Mouse (Mus musculus): ENCODE data around the gene Phlpp1. TPM values are rescaled to one million over a fixed set of nuclear protein-coding genes. Genes with fewer than 3 reads are reported as not detected.

Gene Phlpp1
- polyA plus RNA-seq, 1 experiment from 2014 or later = 7.7 TPM

- Histone ChIP-seq H3K27me3 (replicated peaks; ENCODE audit: control insufficient read depth, insufficient read depth, low read length) (no peaks in the 10 kb centered on the region), H3K4me2 (ENCODE audit: low read length) (no peak overlapping the region), H3K4me3 (replicated peaks; ENCODE audit: low read length) (no peak overlapping the region), H3K36me3 (ENCODE audit: control insufficient read depth, insufficient read depth) (no peaks in the 10 kb centered on the region; the same call in none of the 2 replicates), H3K4me1 (replicated peaks; ENCODE audit: control insufficient read depth, insufficient read depth, low read length) (no peaks in the 10 kb centered on the region; the same call in 1 of the 2 replicates), H3K9me3 (ENCODE audit: control insufficient read depth, low read length) (no peaks in the 10 kb centered on the region), H3K27ac (ENCODE audit: low read length) (no peak overlapping the region), H3K9ac (replicated peaks; ENCODE audit: low read depth, low read length) (no peak overlapping the region)
- no peak for ATAC-seq
- WGBS = 77% methylated on average over 5 of the region's 5 CpGs
These were observed 215.0 kb downstream of the Phlpp1 start for GRCm38 (mm10) chr1:106386542-106386941.

- H3K27me3 ChIP-seq (replicated peaks; ENCODE audit: control insufficient read depth, insufficient read depth, low read length) = no peaks in the 10 kb centered on the region
- no peaks in the 10 kb centered on the region for H3K9me3 ChIP-seq (ENCODE audit: control insufficient read depth, low read length)
- ATAC-seq = no peak
- H3K4me2 ChIP-seq (ENCODE audit: low read length) = no peak overlapping the region
- H3K27ac ChIP-seq (ENCODE audit: low read length) = no peak overlapping the region
- H3K4me1 ChIP-seq (replicated peaks; ENCODE audit: control insufficient read depth, insufficient read depth, low read length) = no peaks in the 10 kb centered on the region; the same call in 1 of the 2 replicates
- no peak overlapping the region for H3K9ac ChIP-seq (replicated peaks; ENCODE audit: low read depth, low read length)
- H3K4me3 ChIP-seq (replicated peaks; ENCODE audit: low read length) = no peak overlapping the region
- H3K36me3 ChIP-seq (ENCODE audit: control insufficient read depth, insufficient read depth) = no peaks in the 10 kb centered on the region; the same call in none of the 2 replicates
- 88% methylated on average over 4 of the region's 4 CpGs for WGBS
These were observed 215.7 kb downstream of the Phlpp1 start for GRCm38 (mm10) chr1:106387264-106387663.

GRCm38 (mm10) chr1:106389673-106390072, 218.1 kb downstream of the Phlpp1 start:
- WGBS = 16% methylated on average over 5 of the region's 5 CpGs
- Histone ChIP-seq H3K36me3 (ENCODE audit: control insufficient read depth, insufficient read depth) (peaks cover 7% of the 10 kb centered on the region), H3K4me2 (ENCODE audit: low read length) (no peak overlapping the region), H3K27ac (ENCODE audit: low read length) (no peak overlapping the region), H3K9me3 (ENCODE audit: control insufficient read depth, low read length) (no peaks in the 10 kb centered on the region), H3K4me3 (replicated peaks; ENCODE audit: low read length) (no peak overlapping the region), H3K9ac (replicated peaks; ENCODE audit: low read depth, low read length) (no peak overlapping the region), H3K27me3 (replicated peaks; ENCODE audit: control insufficient read depth, insufficient read depth, low read length) (no peaks in the 10 kb centered on the region), H3K4me1 (replicated peaks; ENCODE audit: control insufficient read depth, insufficient read depth, low read length) (no peaks in the 10 kb centered on the region; the same call in 1 of the 2 replicates)
- ATAC-seq = peak; percentile 64

GRCm38 (mm10) chr1:106393072-106393471, 221.5 kb downstream of the Phlpp1 start:
- Histone ChIP-seq H3K4me2 (ENCODE audit: low read length) (no peak overlapping the region), H3K9me3 (ENCODE audit: control insufficient read depth, low read length) (no peaks in the 10 kb centered on the region), H3K27me3 (replicated peaks; ENCODE audit: control insufficient read depth, insufficient read depth, low read length) (no peaks in the 10 kb centered on the region), H3K4me1 (replicated peaks; ENCODE audit: control insufficient read depth, insufficient read depth, low read length) (no peaks in the 10 kb centered on the region; the same call in 1 of the 2 replicates), H3K27ac (ENCODE audit: low read length) (no peak overlapping the region), H3K9ac (replicated peaks; ENCODE audit: low read depth, low read length) (no peak overlapping the region), H3K4me3 (replicated peaks; ENCODE audit: low read length) (no peak overlapping the region), H3K36me3 (ENCODE audit: control insufficient read depth, insufficient read depth) (peaks cover 7% of the 10 kb centered on the region)
- ATAC-seq = no peak
- WGBS = 96% methylated on average over 6 of the region's 6 CpGs

- Histone ChIP-seq H3K4me1 (replicated peaks; ENCODE audit: control insufficient read depth, insufficient read depth, low read length) (no peaks in the 10 kb centered on the region; the same call in 1 of the 2 replicates), H3K4me2 (ENCODE audit: low read length) (no peak overlapping the region), H3K27me3 (replicated peaks; ENCODE audit: control insufficient read depth, insufficient read depth, low read length) (no peaks in the 10 kb centered on the region), H3K36me3 (ENCODE audit: control insufficient read depth, insufficient read depth) (peaks cover 7% of the 10 kb centered on the region), H3K9ac (replicated peaks; ENCODE audit: low read depth, low read length) (no peak overlapping the region), H3K9me3 (ENCODE audit: control insufficient read depth, low read length) (no peaks in the 10 kb centered on the region), H3K27ac (ENCODE audit: low read length) (no peak overlapping the region), H3K4me3 (replicated peaks; ENCODE audit: low read length) (no peak overlapping the region)
- no peak for ATAC-seq
- 89% methylated on average over 2 of the region's 2 CpGs for WGBS
These were observed 223.1 kb downstream of the Phlpp1 start for GRCm38 (mm10) chr1:106394678-106395077.

GRCm38 (mm10) chr1:106395476-106395875, 223.9 kb downstream of the Phlpp1 start:
- 6% methylated on average over 2 of the region's 2 CpGs for WGBS
- Histone ChIP-seq H3K4me1 (replicated peaks; ENCODE audit: control insufficient read depth, insufficient read depth, low read length) (no peaks in the 10 kb centered on the region), H3K27me3 (replicated peaks; ENCODE audit: control insufficient read depth, insufficient read depth, low read length) (no peaks in the 10 kb centered on the region), H3K9me3 (ENCODE audit: control insufficient read depth, low read length) (no peaks in the 10 kb centered on the region), H3K4me2 (ENCODE audit: low read length) (no peak overlapping the region), H3K9ac (replicated peaks; ENCODE audit: low read depth, low read length) (no peak overlapping the region), H3K27ac (ENCODE audit: low read length) (no peak overlapping the region), H3K36me3 (ENCODE audit: control insufficient read depth, insufficient read depth) (peaks cover 7% of the 10 kb centered on the region), H3K4me3 (replicated peaks; ENCODE audit: low read length) (no peak overlapping the region)
- peak; percentile 82 for ATAC-seq

- H3K9ac ChIP-seq (replicated peaks; ENCODE audit: low read depth, low read length) = no peak overlapping the region
- ATAC-seq = no peak
These were observed 229.5 kb downstream of the Phlpp1 start for GRCm38 (mm10) chr1:106400900-106401634.

GRCm38 (mm10) chr1:106403011-106403501, 231.5 kb downstream of the Phlpp1 start:
- H3K9me3 ChIP-seq (ENCODE audit: control insufficient read depth, low read length) = no peaks in the 10 kb centered on the region
- 30% methylated on average over 6 of the region's 6 CpGs for WGBS
- no peak overlapping the region for H3K9ac ChIP-seq (replicated peaks; ENCODE audit: low read depth, low read length)
- no peak overlapping the region for H3K4me3 ChIP-seq (replicated peaks; ENCODE audit: low read length)
- H3K4me2 ChIP-seq (ENCODE audit: low read length) = no peak overlapping the region
- peak; percentile 64 for ATAC-seq
- peaks cover 4% of the 10 kb centered on the region; the same call in 1 of the 2 replicates for H3K4me1 ChIP-seq (replicated peaks; ENCODE audit: control insufficient read depth, insufficient read depth, low read length)
- H3K36me3 ChIP-seq (ENCODE audit: control insufficient read depth, insufficient read depth) = no peaks in the 10 kb centered on the region
- H3K27me3 ChIP-seq (replicated peaks; ENCODE audit: control insufficient read depth, insufficient read depth, low read length) = no peaks in the 10 kb centered on the region
- H3K27ac ChIP-seq (ENCODE audit: low read length) = no peak overlapping the region

More at GRCm38 (mm10) chr1:106400900-106401634, 229.5 kb downstream of the Phlpp1 start:
- Histone ChIP-seq H3K4me3 (replicated peaks; ENCODE audit: low read length) (no peak overlapping the region), H3K36me3 (ENCODE audit: control insufficient read depth, insufficient read depth) (no peaks in the 10 kb centered on the region), H3K4me1 (replicated peaks; ENCODE audit: control insufficient read depth, insufficient read depth, low read length) (no peaks in the 10 kb centered on the region; the same call in 1 of the 2 replicates), H3K9me3 (ENCODE audit: control insufficient read depth, low read length) (no peaks in the 10 kb centered on the region), H3K27me3 (replicated peaks; ENCODE audit: control insufficient read depth, insufficient read depth, low read length) (no peaks in the 10 kb centered on the region), H3K27ac (ENCODE audit: low read length) (no peak overlapping the region), H3K4me2 (ENCODE audit: low read length) (no peak overlapping the region)
- WGBS = 69% methylated on average over 11 of the region's 11 CpGs

- 24% methylated on average over 1 of the region's 1 CpGs for WGBS
- ATAC-seq = peak; percentile 74
- Histone ChIP-seq H3K4me2 (ENCODE audit: low read length) (no peak overlapping the region), H3K4me1 (replicated peaks; ENCODE audit: control insufficient read depth, insufficient read depth, low read length) (peaks cover 4% of the 10 kb centered on the region; the same call in 1 of the 2 replicates), H3K27ac (ENCODE audit: low read length) (no peak overlapping the region), H3K36me3 (ENCODE audit: control insufficient read depth, insufficient read depth) (no peaks in the 10 kb centered on the region), H3K9me3 (ENCODE audit: control insufficient read depth, low read length) (no peaks in the 10 kb centered on the region), H3K27me3 (replicated peaks; ENCODE audit: control insufficient read depth, insufficient read depth, low read length) (no peaks in the 10 kb centered on the region), H3K9ac (replicated peaks; ENCODE audit: low read depth, low read length) (no peak overlapping the region), H3K4me3 (replicated peaks; ENCODE audit: low read length) (no peak overlapping the region)
These were observed 235.3 kb downstream of the Phlpp1 start for GRCm38 (mm10) chr1:106406852-106407251.

Measured in forebrain, embryonic 16.5 days (tissue).